Mouse (Mus musculus): ENCODE data around the gene Olfr419. TPM values are rescaled to one million over a fixed set of nuclear protein-coding genes. Genes with fewer than 3 reads are reported as not detected.

The Olfr419 gene
- total and polyA plus RNA-seq, 3 experiments, result 0.31 TPM; not detected in 2

DNA sequence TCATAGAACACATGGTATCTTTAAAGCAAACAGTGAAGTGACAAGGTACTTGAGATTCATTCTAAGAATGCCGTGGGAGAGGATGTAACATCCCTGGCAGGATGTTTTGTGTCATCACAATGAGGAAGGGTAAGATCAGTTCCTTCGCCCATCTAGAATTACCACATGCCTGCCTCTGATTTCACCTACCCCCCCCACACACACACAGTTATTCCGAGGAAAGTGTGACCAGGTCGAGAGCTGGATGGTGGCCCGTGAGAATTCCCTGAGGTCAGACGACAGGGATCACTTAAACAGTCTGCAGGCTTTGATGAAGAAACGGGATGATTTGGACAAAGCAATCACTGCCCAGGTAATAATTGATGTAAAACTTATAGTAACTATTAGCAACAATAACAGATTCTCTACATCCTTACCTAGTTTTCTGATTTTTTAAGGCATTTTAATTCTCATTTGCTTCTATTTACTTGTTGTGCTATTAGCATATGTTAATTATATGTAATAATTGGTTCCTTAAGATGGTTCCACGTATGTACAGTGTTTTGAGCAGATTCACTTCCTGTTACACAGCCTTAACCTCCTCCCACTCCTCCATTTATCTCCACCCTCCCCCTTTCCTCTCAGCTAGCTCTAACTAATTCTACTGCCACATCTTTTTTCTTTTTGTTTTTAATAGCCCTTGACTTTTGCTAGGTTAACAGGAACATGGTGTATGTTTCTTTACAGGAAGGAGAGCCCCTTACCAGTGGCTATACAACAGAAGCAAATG lies 36.4 kb downstream of the Olfr419 start:
- Histone ChIP-seq H3K27me3 (ENCODE audit: control insufficient read depth in 1 of 2, insufficient read depth in 2 of 2, low read length in 2 of 2) (no peaks in the 10 kb centered on the region), H3K36me3 (ENCODE audit: control insufficient read depth in 1 of 2, insufficient read depth in 2 of 2, low read length in 2 of 2) (peaks cover 0 to 59% of the 10 kb centered on the region in 2 experiments; a peak in 2 of 4 replicates), H3K79me2 (ENCODE audit: control insufficient read depth, insufficient read depth, low read length, poor library complexity) (no peaks in the 10 kb centered on the region), H3K27ac (ENCODE audit: control insufficient read depth, low read depth, low read length) (no peak overlapping the region), H3K4me3 (ENCODE audit: control insufficient read depth in 1 of 2, insufficient read depth in 1 of 2, low read depth in 2 of 2, low read length in 2 of 2) (no peak overlapping the region), H3K9me3 (replicated peaks; ENCODE audit: insufficient read depth, low read length) (no peaks in the 10 kb centered on the region), H3K9ac (ENCODE audit: control insufficient read depth, low read depth, low read length, poor library complexity, severe bottlenecking) (no peak overlapping the region), H3K4me1 (ENCODE audit: control insufficient read depth in 1 of 2, insufficient read depth in 2 of 2, low read length in 2 of 2) (no peaks in the 10 kb centered on the region)
- TF ChIP-seq RAD21 (IDR thresholded peaks at IDR 0.05; ENCODE audit: low read depth, low read length) (no peak), ZMIZ1 (IDR thresholded peaks at IDR 0.05; ENCODE audit: low read depth, low read length) (no peak), POLR2AphosphoS5 (IDR thresholded peaks at IDR 0.05; ENCODE audit: borderline replicate concordance, low read depth, low read length) (no peak), KAT2A (conservative IDR thresholded peaks at IDR 0.05; ENCODE audit: low read depth, low read length) (no peak), ZC3H11A (IDR thresholded peaks at IDR 0.05; ENCODE audit: low read depth, low read length) (no peak), EP300 (IDR thresholded peaks at IDR 0.05; ENCODE audit: low read depth in 1 of 2, low read length in 2 of 2) (no peak), CHD1 (IDR thresholded peaks at IDR 0.05; ENCODE audit: low read depth, low read length) (no peak), TBP (IDR thresholded peaks at IDR 0.05; ENCODE audit: low read depth, low read length) (no peak), MXI1 (IDR thresholded peaks at IDR 0.05; ENCODE audit: low read depth, low read length) (no peak), CTCF (IDR thresholded peaks at IDR 0.05 in 2 of 3, conservative IDR thresholded peaks at IDR 0.05 in 1 of 3; ENCODE audit: control insufficient read depth in 1 of 3, insufficient read depth in 1 of 3, low read depth in 2 of 3, low read length in 3 of 3, poor library complexity in 1 of 3, severe bottlenecking in 1 of 3) (no peak), GATA1 (IDR thresholded peaks at IDR 0.05; ENCODE audit: low read depth, low read length) (no peak), JUND (IDR thresholded peaks at IDR 0.05; ENCODE audit: low read depth, low read length) (no peak), MYC (IDR thresholded peaks at IDR 0.05; ENCODE audit: low read depth, low read length) (no peak), POLR2A (IDR thresholded peaks at IDR 0.05; ENCODE audit: control insufficient read depth in 1 of 2, insufficient read depth in 1 of 2, low read depth in 1 of 2, low read length in 2 of 2, poor library complexity in 1 of 2) (no peak), MYB (IDR thresholded peaks at IDR 0.05; ENCODE audit: low read depth, low read length) (no peak)
- DNase-seq (ENCODE audit: low read depth, low spot score), result no peak

DNA sequence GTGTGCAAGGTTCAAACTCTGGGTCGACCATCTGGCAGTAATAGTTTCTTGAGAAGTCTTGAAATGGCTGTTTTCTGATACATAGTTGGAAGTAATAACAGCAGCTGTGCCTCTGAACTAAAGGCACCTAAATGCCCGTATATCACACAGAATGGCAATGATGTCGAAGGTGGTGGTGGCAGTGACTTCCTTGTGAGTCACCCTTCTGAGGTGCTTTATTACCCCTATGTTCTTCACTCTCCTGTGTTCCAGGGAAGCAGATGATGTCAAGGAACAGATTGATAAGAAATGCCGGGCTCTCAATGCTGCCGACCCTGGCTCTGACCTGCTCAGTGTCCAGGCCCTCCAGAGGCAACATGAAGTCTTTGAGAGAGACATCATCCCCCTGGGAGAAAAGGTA lies 39.6 kb downstream of the Olfr419 start:
- no peak for DNase-seq (ENCODE audit: low read depth, low spot score)
- no peaks in the 10 kb centered on the region for H3K9me3 ChIP-seq (replicated peaks; ENCODE audit: insufficient read depth, low read length)
- TF ChIP-seq POLR2AphosphoS2 (IDR thresholded peaks at IDR 0.05; ENCODE audit: low read length), result no peak
- TF ChIP-seq BHLHE40 (IDR thresholded peaks at IDR 0.05; ENCODE audit: borderline replicate concordance, low read depth, low read length), result no peak
- no peak for TF ChIP-seq MAZ (IDR thresholded peaks at IDR 0.05; ENCODE audit: low read depth, low read length)
- no peak for TF ChIP-seq TBP (IDR thresholded peaks at IDR 0.05; ENCODE audit: low read depth, low read length)
- TF ChIP-seq SIN3A (IDR thresholded peaks at IDR 0.05; ENCODE audit: low read length), result no peak
- TF ChIP-seq SMC3 (IDR thresholded peaks at IDR 0.05; ENCODE audit: low read depth, low read length), result no peak
- H3K79me2 ChIP-seq (ENCODE audit: control insufficient read depth, insufficient read depth, low read length, poor library complexity), result no peaks in the 10 kb centered on the region
- H3K4me3 ChIP-seq (ENCODE audit: control insufficient read depth in 1 of 2, insufficient read depth in 1 of 2, low read depth in 2 of 2, low read length in 2 of 2), result no peak overlapping the region
- no peaks in the 10 kb centered on the region for H3K27me3 ChIP-seq (ENCODE audit: control insufficient read depth in 1 of 2, insufficient read depth in 2 of 2, low read length in 2 of 2)
- H3K36me3 ChIP-seq (ENCODE audit: control insufficient read depth in 1 of 2, insufficient read depth in 2 of 2, low read length in 2 of 2), result peaks cover 0 to 45% of the 10 kb centered on the region in 2 experiments; a peak in 2 of 4 replicates
- no peak overlapping the region for H3K9ac ChIP-seq (ENCODE audit: control insufficient read depth, low read depth, low read length, poor library complexity, severe bottlenecking)
- no peaks in the 10 kb centered on the region for H3K4me1 ChIP-seq (ENCODE audit: control insufficient read depth in 1 of 2, insufficient read depth in 2 of 2, low read length in 2 of 2)
- H3K27ac ChIP-seq (ENCODE audit: control insufficient read depth, low read depth, low read length), result no peak overlapping the region
